ENCODE assay signal across 10 mouse cellular contexts in genomic region chr2:109920471-109920870, GRCm38 (mm10). TPM values are rescaled to one million over a fixed set of nuclear protein-coding genes. Genes with fewer than 3 reads are reported as not detected.
DNase-seq lines count a peak whose midpoint lies in the region; ATAC-seq and TF ChIP-seq lines count a peak whose summit lies in the region.
"Had no signal": no experiment of that assay in that cellular context is flagged by ENCODE, and none has a peak within 500 bp of the region (broad histone marks: within the 10 kb centered on the region; RNA-seq: fewer than 3 reads in every experiment).

No protein-coding gene starts in this region.

- H3K9ac ChIP-seq in heart, embryonic 16.5 days (ENCODE audit: low read length), result peak overlapping the region; percentile 45
- H3K9ac ChIP-seq in embryonic facial prominence, embryonic 15.5 days, result no peak overlapping the region
- H3K9ac ChIP-seq in limb, embryonic 13.5 days, result peak overlapping the region; percentile 40; the same call in 1 of the 2 replicates
- H3K9ac ChIP-seq in neural tube, embryonic 13.5 days, result peak overlapping the region; percentile 46

- WGBS in heart, embryonic 16.5 days, result 81% methylated on average over 7 of the region's 7 CpGs
- 67% methylated on average over 7 of the region's 7 CpGs for WGBS in embryonic facial prominence, embryonic 15.5 days
- WGBS in limb, embryonic 13.5 days, result 83% methylated on average over 7 of the region's 7 CpGs
- WGBS in neural tube, embryonic 13.5 days, result 61% methylated on average over 7 of the region's 7 CpGs

- H3K36me3 ChIP-seq in heart, embryonic 16.5 days (ENCODE audit: control insufficient read depth, insufficient read depth), result no peaks in the 10 kb centered on the region
- 0 out of 2 replicates have a peak, but pooled peaks cover under 1% of the 10 kb centered on the region for H3K36me3 ChIP-seq in embryonic facial prominence, embryonic 15.5 days
- H3K36me3 ChIP-seq in limb, embryonic 13.5 days, result peaks cover under 1% of the 10 kb centered on the region
- H3K36me3 ChIP-seq in neural tube, embryonic 13.5 days, result no peaks in the 10 kb centered on the region

- ATAC-seq in heart, embryonic 16.5 days (replicated peaks; ENCODE audit: extremely low read depth, insufficient read depth, low FRiP score), result no peak
- no peak for ATAC-seq in embryonic facial prominence, embryonic 15.5 days (ENCODE audit: insufficient number of reproducible peaks, low FRiP score, low TSS enrichment, low read depth)
- no peak for ATAC-seq in limb, embryonic 13.5 days (ENCODE audit: low FRiP score, low read depth)
- ATAC-seq in neural tube, embryonic 13.5 days (ENCODE audit: low read depth), result no peak

- no peak for TF ChIP-seq CTCF in layer of hippocampus, adult 2 months (conservative IDR thresholded peaks at IDR 0.05)

- H3K27me3 ChIP-seq in heart, embryonic 16.5 days (ENCODE audit: control insufficient read depth, insufficient read depth, low read length), result no peaks in the 10 kb centered on the region
- H3K27me3 ChIP-seq in embryonic facial prominence, embryonic 15.5 days, result no peaks in the 10 kb centered on the region
- H3K27me3 ChIP-seq in limb, embryonic 13.5 days, result no peaks in the 10 kb centered on the region
- H3K27me3 ChIP-seq in neural tube, embryonic 13.5 days, result no peaks in the 10 kb centered on the region

- intact Hi-C loops in heart, postnatal 36 days (cut with DNase I), result no loop called here

- H3K4me3 ChIP-seq in heart, embryonic 16.5 days (ENCODE audit: low read length), result peak overlapping the region; percentile 19
- peak overlapping the region; percentile 85 for H3K4me3 ChIP-seq in embryonic facial prominence, embryonic 15.5 days (replicated peaks)
- H3K4me3 ChIP-seq in limb, embryonic 13.5 days, result peak overlapping the region; percentile 94
- peak overlapping the region; percentile 88 for H3K4me3 ChIP-seq in neural tube, embryonic 13.5 days
- no peak overlapping the region for H3K4me3 ChIP-seq in layer of hippocampus, adult 2 months

- H3K4me1 ChIP-seq in heart, embryonic 16.5 days (ENCODE audit: control insufficient read depth, insufficient read depth, low read length), result peaks cover 37% of the 10 kb centered on the region
- H3K4me1 ChIP-seq in embryonic facial prominence, embryonic 15.5 days, result peaks cover 41% of the 10 kb centered on the region
- H3K4me1 ChIP-seq in limb, embryonic 13.5 days, result peaks cover 48% of the 10 kb centered on the region
- peaks cover 55% of the 10 kb centered on the region for H3K4me1 ChIP-seq in neural tube, embryonic 13.5 days (replicated peaks)

- H3K4me2 ChIP-seq in heart, embryonic 16.5 days (ENCODE audit: low read depth, low read length), result peak overlapping the region; percentile 80
- H3K4me2 ChIP-seq in embryonic facial prominence, embryonic 15.5 days (replicated peaks), result peak overlapping the region; percentile 75
- H3K4me2 ChIP-seq in limb, embryonic 13.5 days (replicated peaks), result peak overlapping the region; percentile 90
- H3K4me2 ChIP-seq in neural tube, embryonic 13.5 days, result peak overlapping the region; percentile 87

- H3K9me3 ChIP-seq in heart, embryonic 16.5 days (replicated peaks; ENCODE audit: control insufficient read depth, low read length), result no peaks in the 10 kb centered on the region
- no peaks in the 10 kb centered on the region for H3K9me3 ChIP-seq in embryonic facial prominence, embryonic 15.5 days (replicated peaks)
- no peaks in the 10 kb centered on the region for H3K9me3 ChIP-seq in limb, embryonic 13.5 days
- no peaks in the 10 kb centered on the region for H3K9me3 ChIP-seq in neural tube, embryonic 13.5 days
- H3K9me3 ChIP-seq: G1E had no signal

- no peak for DNase-seq in heart, postnatal 36 days
- DNase-seq in thymus, adult 18-20 months, result no peak
- DNase-seq in layer of hippocampus, adult 2 months (ENCODE audit: low spot score in 2 of 2), result no peak
- DNase-seq in spleen, adult 18-20 months, result no peak
- DNase-seq: kidney, postnatal 25 days had no signal

- no peak overlapping the region for H3K27ac ChIP-seq in heart, embryonic 16.5 days (ENCODE audit: low read length)
- H3K27ac ChIP-seq in embryonic facial prominence, embryonic 15.5 days (replicated peaks), result no peak overlapping the region
- no peak overlapping the region for H3K27ac ChIP-seq in limb, embryonic 13.5 days
- no peak overlapping the region for H3K27ac ChIP-seq in neural tube, embryonic 13.5 days (replicated peaks)
- no peak overlapping the region for H3K27ac ChIP-seq in layer of hippocampus, adult 2 months

RNA-seq across cellular contexts. Expression of gene Lgr4, which starts 3.0 kb away (rescaled TPM):
- polyA plus RNA-seq in heart, embryonic 16.5 days (2015; fragmentation: Nextera tagmentation; extraction: Ambion mirVana), result 11.3 and 11.8 TPM in 2 replicates
- 10 to 100 TPM; 26.3 TPM for total RNA-seq in heart, postnatal 36 days (2021)
- 20.7 and 23.3 TPM in 2 replicates for polyA plus RNA-seq in embryonic facial prominence, embryonic 15.5 days (2015; fragmentation: Nextera tagmentation; extraction: Ambion mirVana)
- 21.1 and 23.2 TPM in 2 replicates for polyA plus RNA-seq in limb, embryonic 13.5 days (2015; fragmentation: Nextera tagmentation; extraction: Ambion mirVana)
- polyA plus RNA-seq in neural tube, embryonic 13.5 days (2015; fragmentation: Nextera tagmentation; extraction: Ambion mirVana), result 10.7 and 11.3 TPM in 2 replicates
- 10 to 100 TPM; 28.4 to 29.6 TPM for total RNA-seq in layer of hippocampus, adult 2 months (2021)

RNA-seq across cellular contexts. Expression of gene Lin7c, which starts 29.8 kb away (rescaled TPM):
- polyA plus RNA-seq in heart, embryonic 16.5 days (2015; fragmentation: Nextera tagmentation; extraction: Ambion mirVana), result 37.8 and 41.9 TPM in 2 replicates
- total RNA-seq in heart, postnatal 36 days (2021), result 10 to 100 TPM; 38.8 to 46.3 TPM
- 57.4 and 64.4 TPM in 2 replicates for polyA plus RNA-seq in embryonic facial prominence, embryonic 15.5 days (2015; fragmentation: Nextera tagmentation; extraction: Ambion mirVana)
- 50.0 and 54.3 TPM in 2 replicates for polyA plus RNA-seq in limb, embryonic 13.5 days (2015; fragmentation: Nextera tagmentation; extraction: Ambion mirVana)
- polyA plus RNA-seq in neural tube, embryonic 13.5 days (2015; fragmentation: Nextera tagmentation; extraction: Ambion mirVana), result 152 and 176 TPM in 2 replicates
- 100 to 1,000 TPM; 124 to 126 TPM for total RNA-seq in layer of hippocampus, adult 2 months (2021)
